Mouse (Mus musculus): ENCODE data around the gene Runx3.

GRCm38 (mm10) chr4:135108666-135109065 lies 11.8 kb upstream of the Runx3 start:
- TF ChIP-seq CTCF (IDR thresholded peaks at IDR 0.05; ENCODE audit: borderline replicate concordance, insufficient read depth, low read length), result no peak
- TF ChIP-seq POLR2A (IDR thresholded peaks at IDR 0.05; ENCODE audit: low read depth, low read length), result no peak

Data from embryonic fibroblast, embryonic 13.5 days (primary cell).